Mouse (Mus musculus) ovary, adult 2 months (tissue): ENCODE results near the gene Gm20815. TPM values are rescaled to one million over a fixed set of nuclear protein-coding genes. Genes with fewer than 3 reads are reported as not detected.

Experiments used
- polyA plus RNA-seq: library from polyadenylated mRNA; depleted of rRNA; stranded (reverse); fragments of >200 nt; gene quantifications from 2 replicates; pipeline ENCODE4 v1.2.3, GENCODE M21; 2012; rRNA removed

Gm20815 gene
- polyA plus RNA-seq: not detected in 2 replicates

DNA sequence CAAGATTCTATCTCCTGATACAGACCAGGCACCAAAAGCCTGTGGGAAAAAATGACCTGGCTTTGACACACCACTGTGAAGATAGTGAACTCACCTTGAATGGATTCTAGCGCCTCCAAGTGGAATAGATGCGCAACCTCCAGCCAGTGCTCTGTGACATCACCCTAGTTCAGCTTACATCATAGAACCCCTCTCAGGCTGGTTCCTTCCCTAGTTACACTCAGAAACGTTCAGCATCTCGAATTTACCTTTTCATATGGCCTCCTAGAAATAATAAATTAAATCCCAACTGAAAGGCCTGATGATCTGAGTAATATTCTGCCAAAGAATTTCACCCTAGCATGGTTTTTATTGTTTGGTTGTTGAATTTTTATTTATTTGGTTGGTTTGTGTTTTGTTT lies at the start of gene Gm20815:
TSS of gene Gm20815 (minus strand) at position 101 of the 400 bp plus-strand sequence.

